Comparison of ENCODE assay signal across 8 mouse cellular contexts in the genomic region with DNA sequence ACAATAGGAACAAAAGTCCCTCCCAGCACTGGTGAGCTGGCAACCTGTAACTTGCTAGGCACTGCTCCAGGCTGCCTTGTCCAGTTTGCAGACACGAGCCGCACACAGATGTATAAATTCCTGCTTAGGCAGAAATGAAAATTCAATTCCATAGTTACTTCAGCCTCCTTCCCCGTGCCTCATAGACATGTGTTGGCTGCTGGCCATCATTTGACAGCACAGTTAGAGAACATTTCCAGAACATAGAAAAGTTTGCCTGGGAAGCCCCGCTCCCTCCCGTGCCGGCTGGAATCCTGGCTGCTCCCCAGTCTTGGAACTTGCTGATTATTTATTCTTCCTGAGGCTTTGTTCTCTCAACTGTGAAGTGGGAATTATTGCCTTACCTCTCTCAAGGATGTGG.
A peak's percentile ranks its signal among the peaks of the same experiment; 100 is the strongest.
DNase-seq lines count a peak whose midpoint lies in the region; ATAC-seq and TF ChIP-seq lines count a peak whose summit lies in the region.

No protein-coding gene starts in this region.

- no peak for TF ChIP-seq CTCF in kidney, postnatal 0 days (IDR thresholded peaks at IDR 0.05; ENCODE audit: low read depth)

- H3K4me3 ChIP-seq in heart, embryonic 11.5 days (ENCODE audit: low read depth, low read length) = no peak overlapping the region
- no peak overlapping the region for H3K4me3 ChIP-seq in kidney, postnatal 0 days (replicated peaks; ENCODE audit: low read depth, low read length)

- H3K4me2 ChIP-seq in heart, embryonic 11.5 days = 0 out of 2 replicates have a peak overlapping the region, but pooled peaks have one; percentile 32
- no peak overlapping the region; the same call in 1 of the 2 replicates for H3K4me2 ChIP-seq in kidney, postnatal 0 days (ENCODE audit: low read length)

- H3K36me3 ChIP-seq in heart, embryonic 11.5 days (ENCODE audit: control insufficient read depth, insufficient read depth, low read length) = no peaks in the 10 kb centered on the region
- H3K36me3 ChIP-seq in kidney, postnatal 0 days (ENCODE audit: insufficient read depth, low read length) = no peaks in the 10 kb centered on the region

- H3K4me1 ChIP-seq in heart, embryonic 11.5 days (ENCODE audit: control insufficient read depth, insufficient read depth, low read length) = peaks cover 31% of the 10 kb centered on the region
- H3K4me1 ChIP-seq in kidney, postnatal 0 days (replicated peaks; ENCODE audit: insufficient read depth, low read length) = peaks cover 9% of the 10 kb centered on the region

- no peak overlapping the region for H3K9ac ChIP-seq in heart, embryonic 11.5 days (ENCODE audit: low read depth, low read length)
- no peak overlapping the region for H3K9ac ChIP-seq in kidney, postnatal 0 days (ENCODE audit: low read depth, low read length)

- no peaks in the 10 kb centered on the region for H3K9me3 ChIP-seq in heart, embryonic 11.5 days (replicated peaks; ENCODE audit: control insufficient read depth, low read length)
- H3K9me3 ChIP-seq in kidney, postnatal 0 days (replicated peaks; ENCODE audit: low read length) = no peaks in the 10 kb centered on the region

- H3K27me3 ChIP-seq in heart, embryonic 11.5 days (ENCODE audit: control insufficient read depth, insufficient read depth, low read length) = no peaks in the 10 kb centered on the region
- H3K27me3 ChIP-seq in kidney, postnatal 0 days (ENCODE audit: insufficient read depth, low read length) = no peaks in the 10 kb centered on the region

- DNase-seq in left cerebral cortex, adult 18-20 months (ENCODE audit: low spot score in 2 of 2) = peak; percentile 34 to 60
- no peak for DNase-seq in left cerebral cortex, adult 11 months (ENCODE audit: low spot score)
- peak; percentile 50 for DNase-seq in brain, embryonic 18.5 days (ENCODE audit: low read depth, low spot score)
- DNase-seq in kidney, postnatal 0 days (ENCODE audit: low spot score) = peak; percentile 86
- DNase-seq in lung, postnatal 14 days = peak; percentile 68
- peak; percentile 47 for DNase-seq in testis, postnatal 10 days (ENCODE audit: low spot score)

- peak overlapping the region; percentile 54; the same call in 1 of the 2 replicates for H3K27ac ChIP-seq in heart, embryonic 11.5 days (ENCODE audit: low read depth, low read length)
- no peak overlapping the region for H3K27ac ChIP-seq in kidney, postnatal 0 days

- ATAC-seq in heart, embryonic 11.5 days (replicated peaks; ENCODE audit: insufficient number of reproducible peaks, low FRiP score, low TSS enrichment) = no peak
- no peak for ATAC-seq in kidney, postnatal 0 days (replicated peaks; ENCODE audit: low FRiP score, low read depth)
- no peak for ATAC-seq in monocyte, adult 5-6 weeks (replicated peaks; ENCODE audit: insufficient number of reproducible peaks, low FRiP score, low TSS enrichment, poor library complexity, severe bottlenecking)

- WGBS in heart, embryonic 11.5 days (ENCODE audit: insufficient replicate concordance) = 30% methylated on average over 6 of the region's 6 CpGs
- 4% methylated on average over 6 of the region's 6 CpGs for WGBS in kidney, postnatal 0 days
